Mouse (Mus musculus) layer of hippocampus, postnatal 14 days (tissue): ENCODE results near the gene Zmiz1. TPM values are rescaled to one million over a fixed set of nuclear protein-coding genes. Genes with fewer than 3 reads are reported as not detected.
A peak's percentile ranks its signal among the peaks of the same experiment; 100 is the strongest.

Experiments used
- DNase-seq, 2 experiments: peaks; one replicate each; pipeline ENCODE4 v3.0.0; 2021 to 2022; ENCODE audit warnings: low spot score in 2 of 2, mixed read lengths in 1 of 2
- total RNA-seq, 2 experiments: library from RNA; stranded (reverse); gene quantifications; 2 replicates each; pipeline ENCODE4 v1.2.3; 2021

Zmiz1 gene
- total RNA-seq, 2 experiments from 2014 or later: 104 to 105 TPM

- DNase-seq: no peak
Observed at GRCm38 (mm10) chr14:25454066-25454760, 4.8 kb upstream of the Zmiz1 start.

GRCm38 (mm10) chr14:25456666-25457433, 2.1 kb upstream of the Zmiz1 start:
- no peak for DNase-seq

GRCm38 (mm10) chr14:25457434-25457957, 1.5 kb upstream of the Zmiz1 start:
- DNase-seq: peak; percentile 94 to 96

GRCm38 (mm10) chr14:25458111-25459015, 622 bp upstream of the Zmiz1 start:
- DNase-seq: no peak

GRCm38 (mm10) chr14:25459394-25459997, 511 bp downstream of the Zmiz1 start:
- peak in 1 of 2 experiments; percentile 68 for DNase-seq

GRCm38 (mm10) chr14:25459998-25460800, 1.2 kb downstream of the Zmiz1 start:
- DNase-seq: no peak

- peak; percentile 61 to 89 for DNase-seq
Observed at GRCm38 (mm10) chr14:25460801-25461675, 2.1 kb downstream of the Zmiz1 start.

- no peak for DNase-seq
Observed at GRCm38 (mm10) chr14:25461676-25462385, 2.8 kb downstream of the Zmiz1 start.

GRCm38 (mm10) chr14:25462975-25463374, 4.0 kb downstream of the Zmiz1 start:
- DNase-seq: no peak

GRCm38 (mm10) chr14:25463919-25464318, 4.9 kb downstream of the Zmiz1 start:
- DNase-seq: no peak

- DNase-seq: no peak
Observed at GRCm38 (mm10) chr14:25464611-25465307, 5.8 kb downstream of the Zmiz1 start.

- DNase-seq: no peak
Observed at GRCm38 (mm10) chr14:25466361-25466760, 7.4 kb downstream of the Zmiz1 start.

GRCm38 (mm10) chr14:25467911-25468668, 9.1 kb downstream of the Zmiz1 start:
- DNase-seq: no peak

- no peak for DNase-seq
Observed at GRCm38 (mm10) chr14:25468891-25469529, 10.0 kb downstream of the Zmiz1 start.

- DNase-seq: no peak
Observed at GRCm38 (mm10) chr14:25470224-25470805, 11.3 kb downstream of the Zmiz1 start.

- no peak for DNase-seq
Observed at GRCm38 (mm10) chr14:25471035-25471434, 12.1 kb downstream of the Zmiz1 start.
